Mouse (Mus musculus): ENCODE measurements around the gene Itprid2.
"Not testable (repeated sequence)": the region's sequence is repeated elsewhere in the genome, so short reads cannot be mapped to it uniquely, and the experiment has no call there.

Itprid2 gene

DNA sequence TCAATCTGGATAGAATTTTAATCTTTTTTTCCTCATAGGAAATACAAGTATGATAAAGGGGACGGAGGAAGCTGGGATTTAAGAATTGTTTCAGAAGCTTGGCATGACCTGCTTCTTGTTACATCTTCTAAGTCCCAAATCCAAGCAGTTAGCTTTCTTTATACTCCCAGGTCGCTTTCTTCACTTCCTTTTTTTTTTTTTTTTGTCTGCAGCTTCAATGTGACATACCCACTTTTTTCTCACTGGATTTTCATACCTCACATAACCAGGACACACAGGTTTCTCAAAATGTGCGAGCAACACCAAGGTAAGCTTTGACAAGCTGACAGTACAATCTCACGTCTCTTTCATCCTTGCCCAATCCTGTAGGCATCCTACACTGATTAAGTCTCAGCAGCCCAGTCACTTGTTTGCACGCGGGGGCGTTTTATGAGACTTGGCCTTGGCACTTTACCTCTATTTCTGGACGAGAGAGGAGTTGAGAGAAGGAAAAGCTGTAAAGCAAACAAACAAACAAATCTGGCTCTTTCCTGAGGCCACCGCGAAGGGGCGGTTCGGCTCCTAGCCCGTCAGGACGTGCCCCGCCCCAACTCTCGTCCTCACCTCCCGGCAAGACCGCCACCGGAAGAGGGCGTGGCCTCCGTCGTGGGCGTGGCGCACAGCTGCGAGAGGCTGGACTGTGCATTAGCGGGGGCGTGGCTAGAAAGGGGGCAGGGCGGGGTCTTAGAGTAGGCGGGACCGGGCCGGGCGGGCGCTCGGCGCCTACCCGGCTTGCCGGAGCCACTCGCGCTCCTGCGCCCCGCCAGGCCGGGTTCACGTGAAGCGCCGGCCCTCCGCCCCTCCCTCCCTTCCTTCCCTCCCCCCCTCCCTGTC, at the start of gene Itprid2:
TSS of gene Itprid2 (plus strand) at position 825 of the 873 bp plus-strand sequence.
- DNase-seq (ENCODE audit: low spot score) = peak; percentile 98

GRCm38 (mm10) chr2:79596177-79596576, 39.0 kb upstream of the Itprid2 start:
- DNase-seq (ENCODE audit: low spot score) = no peak

DNA sequence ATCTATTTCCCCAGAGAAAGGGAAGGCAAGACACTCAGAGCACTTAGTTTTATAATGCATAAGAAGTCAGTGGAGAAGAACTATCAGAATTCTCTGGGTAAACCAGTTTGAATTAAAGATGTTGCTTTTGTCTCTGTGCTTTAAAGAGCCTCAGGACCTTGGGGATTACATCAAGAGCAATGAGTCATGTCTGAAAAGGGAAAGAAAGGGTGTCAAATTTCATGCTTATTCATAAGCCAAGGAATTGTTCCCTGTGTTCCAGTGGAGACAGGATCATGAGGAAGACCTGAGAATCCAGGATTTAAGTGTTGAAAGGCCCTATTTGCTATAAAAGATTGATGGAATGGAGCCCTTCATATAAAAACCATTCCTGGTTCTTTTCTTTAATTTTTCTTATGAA, 38.1 kb upstream of the Itprid2 start:
- DNase-seq (ENCODE audit: low spot score) = no peak

- not testable (repeated sequence) for DNase-seq (ENCODE audit: low spot score)
Observed at GRCm38 (mm10) chr2:79601109-79601508, 34.0 kb upstream of the Itprid2 start.

DNA sequence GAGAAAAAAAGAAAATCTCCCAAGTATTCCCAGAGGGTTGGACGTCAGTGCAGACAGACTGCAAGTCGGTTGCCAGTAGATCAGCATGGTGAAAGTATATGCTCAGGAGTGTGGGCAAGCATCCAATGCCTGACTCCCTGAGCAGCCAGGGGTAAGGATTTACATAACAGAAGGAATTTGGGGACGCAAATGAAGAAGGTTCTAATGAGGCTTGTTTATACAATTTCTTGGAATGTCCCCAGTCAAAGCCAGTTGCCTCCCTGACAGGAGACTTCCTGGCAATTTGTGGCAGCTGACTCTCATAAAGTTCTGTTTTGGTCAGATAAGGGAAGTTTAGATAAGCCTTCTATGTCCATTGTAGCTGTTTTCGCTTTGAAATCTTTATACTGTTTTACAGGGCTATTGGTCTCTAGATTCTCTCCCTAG, 33.4 kb upstream of the Itprid2 start:
- peak; percentile 10 for DNase-seq (ENCODE audit: low spot score)

DNA sequence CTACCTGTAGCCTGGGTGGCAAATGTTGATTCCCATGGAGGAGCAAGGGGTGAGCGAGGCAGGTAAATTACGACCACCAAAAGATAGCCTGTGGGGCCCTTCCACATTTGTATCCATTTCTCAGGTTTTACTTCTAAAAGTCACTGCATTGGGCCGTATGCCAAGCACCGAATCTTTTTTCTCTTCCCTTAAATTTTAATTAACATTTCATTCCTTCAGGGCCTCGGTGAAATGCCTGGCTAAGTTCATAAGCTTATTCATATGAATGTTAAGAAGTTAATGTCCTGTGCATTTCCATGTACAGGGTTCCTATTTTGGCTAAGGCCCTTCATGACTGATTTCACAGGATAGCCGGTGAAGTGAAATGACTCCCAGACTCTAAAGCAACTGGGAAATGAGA, 32.8 kb upstream of the Itprid2 start:
- DNase-seq (ENCODE audit: low spot score) = no peak

DNA sequence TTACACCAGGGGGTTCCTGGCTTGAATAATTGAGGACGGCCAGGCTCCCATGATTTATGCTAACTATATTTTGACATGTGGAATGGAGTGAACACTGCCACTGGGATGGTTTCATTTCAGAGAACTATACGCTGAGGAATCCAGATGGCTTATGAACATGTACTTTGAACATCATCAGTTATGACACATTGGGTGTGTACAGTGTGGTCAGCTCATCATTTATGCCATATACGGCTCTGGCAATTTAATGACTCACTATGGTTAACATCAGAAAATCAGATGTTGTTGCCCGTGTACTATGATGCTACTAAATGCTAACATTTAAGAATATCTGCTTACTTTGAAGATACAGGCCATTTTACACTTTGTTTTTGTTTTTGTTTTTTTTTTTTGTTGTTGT, 31.8 kb upstream of the Itprid2 start:
- no peak for DNase-seq (ENCODE audit: low spot score)

- no peak for DNase-seq (ENCODE audit: low spot score)
Observed at GRCm38 (mm10) chr2:79606033-79606432, 29.1 kb upstream of the Itprid2 start.

DNA sequence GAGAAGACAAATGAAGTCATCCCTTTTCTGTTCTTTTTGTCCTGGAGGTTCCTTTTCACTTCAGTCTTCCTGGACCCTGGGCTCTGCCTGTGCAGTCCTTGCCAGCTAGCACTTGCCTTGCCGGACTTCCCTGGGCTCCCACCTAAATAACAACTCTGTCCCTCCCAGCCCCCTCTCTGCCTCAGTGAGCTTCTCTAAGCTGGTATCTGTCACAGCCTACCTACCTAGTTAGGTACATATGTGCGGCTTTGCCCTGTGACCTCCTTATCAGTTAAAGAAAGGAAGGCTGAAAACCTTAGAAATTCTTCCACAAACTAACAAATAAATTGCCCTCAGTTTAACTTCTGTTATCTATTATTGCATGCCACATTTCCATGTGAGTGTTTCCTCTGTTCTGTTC, 28.0 kb upstream of the Itprid2 start:
- DNase-seq (ENCODE audit: low spot score) = no peak

- DNase-seq (ENCODE audit: low spot score) = no peak
Observed at GRCm38 (mm10) chr2:79608301-79609074, 26.7 kb upstream of the Itprid2 start.

- DNase-seq (ENCODE audit: low spot score) = no peak
Observed at GRCm38 (mm10) chr2:79610894-79611293, 24.3 kb upstream of the Itprid2 start.

DNA sequence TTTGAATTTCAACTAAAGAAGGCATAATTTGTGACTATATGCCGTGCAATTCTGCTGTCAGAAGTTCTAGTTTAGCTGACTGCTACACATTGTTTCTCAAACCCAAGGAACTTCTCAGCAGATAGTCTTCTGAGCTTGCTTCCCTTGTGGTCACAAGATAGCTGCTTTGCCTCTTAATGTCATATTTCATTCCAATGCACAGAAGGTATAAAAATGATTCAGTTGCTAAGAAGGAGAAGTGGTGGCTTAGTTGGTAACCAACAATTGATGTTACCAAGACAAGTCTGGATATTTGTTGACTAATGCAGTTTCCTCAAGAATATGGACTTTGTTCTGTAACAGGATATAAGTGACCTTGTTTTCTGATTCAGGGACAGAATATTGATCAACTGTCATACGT, 17.0 kb upstream of the Itprid2 start:
- DNase-seq (ENCODE audit: low spot score) = no peak

- DNase-seq (ENCODE audit: low spot score) = peak; percentile 15
Observed at GRCm38 (mm10) chr2:79618614-79619568, 16.3 kb upstream of the Itprid2 start.

- DNase-seq (ENCODE audit: low spot score) = no peak
Observed at GRCm38 (mm10) chr2:79623256-79623655, 11.9 kb upstream of the Itprid2 start.

GRCm38 (mm10) chr2:79627624-79628023, 7.5 kb upstream of the Itprid2 start:
- no peak for DNase-seq (ENCODE audit: low spot score)

DNA sequence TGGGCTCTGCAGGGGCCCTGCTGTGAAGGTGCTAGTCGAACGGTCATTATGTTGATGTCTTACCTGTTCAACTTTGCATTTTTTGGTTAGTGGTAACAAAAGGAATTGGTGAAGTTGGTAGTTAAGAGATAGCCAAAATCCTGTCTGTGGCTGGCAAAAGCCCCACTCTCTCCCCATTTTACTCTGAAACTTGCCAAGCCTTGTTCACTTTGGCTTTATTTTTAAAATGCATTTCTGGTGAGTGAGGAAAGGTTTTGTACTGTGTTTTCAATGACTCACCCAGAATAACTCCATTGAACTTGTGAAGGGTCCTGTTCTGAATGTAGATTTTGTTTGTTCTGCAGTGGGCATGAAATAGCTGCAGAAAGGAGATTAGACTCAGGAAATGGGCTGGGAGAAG, 4.9 kb upstream of the Itprid2 start:
- DNase-seq (ENCODE audit: low spot score) = no peak

GRCm38 (mm10) chr2:79635426-79636291, 507 bp downstream of the Itprid2 start:
- DNase-seq (ENCODE audit: low spot score) = peak; percentile 56

- DNase-seq (ENCODE audit: low spot score) = no peak
Observed at GRCm38 (mm10) chr2:79638924-79639323, 3.8 kb downstream of the Itprid2 start.

DNA sequence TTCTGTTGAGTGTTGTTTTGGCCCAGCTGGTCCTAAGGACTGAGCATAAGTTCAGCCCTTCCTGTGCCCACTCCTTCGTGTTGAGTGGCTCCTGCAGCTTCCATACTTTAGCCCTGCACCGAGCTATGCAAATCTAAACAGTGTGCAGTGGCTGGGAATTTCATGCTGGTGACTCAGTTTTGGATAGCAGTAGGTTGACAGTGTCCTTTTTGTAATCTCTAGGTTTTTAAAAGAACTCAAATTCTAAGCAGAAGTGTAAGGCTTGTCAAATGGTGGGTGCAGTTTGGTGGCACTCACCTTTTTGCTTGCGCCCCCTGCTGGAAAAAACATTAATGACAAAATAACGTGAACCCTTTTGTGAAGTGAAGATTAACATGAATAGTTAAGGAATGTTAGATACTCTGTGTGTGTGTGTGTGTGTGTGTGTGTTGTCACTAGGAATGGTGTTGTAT, 11.1 kb downstream of the Itprid2 start:
- DNase-seq (ENCODE audit: low spot score) = peak; percentile 74

GRCm38 (mm10) chr2:79647094-79647493, 11.9 kb downstream of the Itprid2 start:
- no peak for DNase-seq (ENCODE audit: low spot score)

DNA sequence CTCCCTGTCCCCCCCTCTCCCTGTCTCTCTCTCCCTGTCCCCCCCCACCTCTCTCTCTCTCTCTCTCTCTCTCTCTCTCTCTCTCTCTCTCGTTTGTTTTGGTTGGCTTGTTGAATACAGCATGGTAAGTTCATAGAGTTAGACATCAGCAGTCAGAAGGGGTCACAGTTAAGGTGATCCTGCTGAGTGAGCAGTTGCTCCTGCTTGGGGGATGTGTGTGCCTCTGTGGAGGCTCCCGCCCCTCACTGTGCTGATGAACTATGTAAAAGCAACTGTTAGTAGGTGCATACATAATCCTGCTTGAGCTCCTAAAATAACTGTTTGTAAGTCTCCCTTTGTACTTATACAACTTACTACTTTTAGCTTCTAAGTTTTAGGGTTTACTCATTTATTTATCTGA, 12.6 kb downstream of the Itprid2 start:
- no peak for DNase-seq (ENCODE audit: low spot score)

Data from lung, postnatal 25 days (tissue).